Mouse (Mus musculus) limb, embryonic 15.5 days (tissue): ENCODE measurements around the gene Tle4. TPM values are rescaled to one million over a fixed set of nuclear protein-coding genes. Genes with fewer than 3 reads are reported as not detected.

Experiments
- ATAC-seq: fragments of 200-750 bp; cut with Nextera tagmentation; 2 replicates; pipeline ENCODE4 v1.8.0; 2017; ENCODE audit warnings: low read depth, moderate TSS enrichment; ENCODE audit not compliant: insufficient number of reproducible peaks, low FRiP score, low TSS enrichment
- H3K27ac ChIP-seq: fragments of 300-500 bp; sonication (generic); 2 replicates; pipeline ENCODE4 v1.5.1; 2015; ENCODE audit warnings: moderate library complexity, mild to moderate bottlenecking, inconsistent platforms
- H3K27me3 ChIP-seq: fragments of 300-500 bp; sonication (generic); 2 replicates; pipeline ENCODE4 v1.6.1; 2015; ENCODE audit warnings: inconsistent platforms
- H3K36me3 ChIP-seq: fragments of 300-500 bp; sonication (generic); 2 replicates; pipeline ENCODE4 v1.6.1; 2015; ENCODE audit warnings: inconsistent platforms
- H3K4me1 ChIP-seq: fragments of 300-500 bp; sonication (generic); 2 replicates; pipeline ENCODE4 v1.6.1; 2015; ENCODE audit warnings: inconsistent platforms
- H3K4me2 ChIP-seq: fragments of 300-500 bp; sonication (generic); 2 replicates; pipeline ENCODE4 v1.6.1; 2015; ENCODE audit warnings: mild to moderate bottlenecking, inconsistent platforms
- H3K4me3 ChIP-seq: fragments of 300-500 bp; sonication (generic); 2 replicates; pipeline ENCODE4 v1.5.1; 2015; ENCODE audit warnings: mild to moderate bottlenecking, inconsistent platforms
- H3K9ac ChIP-seq: fragments of 300-500 bp; sonication (generic); 2 replicates; pipeline ENCODE4 v1.6.1; 2015; ENCODE audit warnings: inconsistent platforms
- H3K9me3 ChIP-seq: fragments of 300-500 bp; sonication (generic); 2 replicates; pipeline ENCODE4 v1.6.1; 2016; ENCODE audit warnings: inconsistent platforms
- WGBS: fragments of 180-500 bp; shearing (Covaris S2); methylation state at CpG from one replicate; pipeline ENCODE4 v1.1.7; 2015; 5-methylcytosine and 5-hydroxymethylcytosine counted together
- polyA plus RNA-seq: library from polyadenylated mRNA; unstranded; fragments of >200 nt; fragmentation: Nextera tagmentation; extraction: Ambion mirVana; gene quantifications from 2 replicates; pipeline ENCODE4 v1.2.1, GENCODE M21; 2015

Tle4 gene
- polyA plus RNA-seq, 1 experiment from 2014 or later = 14.6 TPM

GRCm38 (mm10) chr19:14586171-14586570 lies 11.7 kb downstream of the Tle4 start:
- Histone ChIP-seq H3K9ac (no peak overlapping the region), H3K27me3 (no peaks in the 10 kb centered on the region), H3K9me3 (no peaks in the 10 kb centered on the region), H3K4me2 (no peak overlapping the region), H3K4me3 (no peak overlapping the region), H3K27ac (no peak overlapping the region), H3K4me1 (peaks cover 23% of the 10 kb centered on the region), H3K36me3 (peaks cover 8% of the 10 kb centered on the region; the same call in 1 of the 2 replicates)
- ATAC-seq = no peak
- 47% methylated on average over 3 of the region's 3 CpGs for WGBS

GRCm38 (mm10) chr19:14585731-14586130 lies 12.1 kb downstream of the Tle4 start:
- Histone ChIP-seq H3K27ac (no peak overlapping the region; the same call in 1 of the 2 replicates), H3K4me2 (no peak overlapping the region), H3K4me3 (no peak overlapping the region), H3K9me3 (no peaks in the 10 kb centered on the region), H3K27me3 (no peaks in the 10 kb centered on the region), H3K36me3 (peaks cover 11% of the 10 kb centered on the region; the same call in 1 of the 2 replicates), H3K9ac (no peak overlapping the region), H3K4me1 (peaks cover 23% of the 10 kb centered on the region)
- ATAC-seq = no peak
- 71% methylated on average over 4 of the region's 4 CpGs for WGBS

GRCm38 (mm10) chr19:14585235-14585634 lies 12.6 kb downstream of the Tle4 start:
- no peak for ATAC-seq
- 68% methylated on average over 3 of the region's 3 CpGs for WGBS

GRCm38 (mm10) chr19:14578698-14579097 lies 19.2 kb downstream of the Tle4 start:
- WGBS = 81% methylated on average over 5 of the region's 5 CpGs
- H3K27me3 ChIP-seq = no peaks in the 10 kb centered on the region
- H3K4me1 ChIP-seq = 0 out of 2 replicates have a peak, but pooled peaks cover 3% of the 10 kb centered on the region
- ATAC-seq = no peak
- H3K27ac ChIP-seq = no peak overlapping the region
- no peak overlapping the region for H3K4me3 ChIP-seq
- no peak overlapping the region for H3K4me2 ChIP-seq
- H3K36me3 ChIP-seq = peaks cover 7% of the 10 kb centered on the region; the same call in 1 of the 2 replicates
- no peaks in the 10 kb centered on the region for H3K9me3 ChIP-seq
- no peak overlapping the region for H3K9ac ChIP-seq

More at GRCm38 (mm10) chr19:14585235-14585634, 12.6 kb downstream of the Tle4 start:
- Histone ChIP-seq H3K9me3 (no peaks in the 10 kb centered on the region), H3K4me1 (peaks cover 23% of the 10 kb centered on the region), H3K9ac (no peak overlapping the region), H3K36me3 (peaks cover 10% of the 10 kb centered on the region; the same call in 1 of the 2 replicates), H3K27ac (no peak overlapping the region), H3K4me3 (no peak overlapping the region), H3K27me3 (no peaks in the 10 kb centered on the region), H3K4me2 (no peak overlapping the region)

GRCm38 (mm10) chr19:14578016-14578415 lies 19.8 kb downstream of the Tle4 start:
- no peak overlapping the region for H3K4me3 ChIP-seq
- no peak overlapping the region for H3K9ac ChIP-seq
- WGBS = 50% methylated on average over 4 of the region's 4 CpGs
- H3K27me3 ChIP-seq = no peaks in the 10 kb centered on the region
- no peak overlapping the region for H3K27ac ChIP-seq
- ATAC-seq = no peak
- no peak overlapping the region for H3K4me2 ChIP-seq
- H3K4me1 ChIP-seq = 0 out of 2 replicates have a peak, but pooled peaks cover 3% of the 10 kb centered on the region
- H3K36me3 ChIP-seq = peaks cover 7% of the 10 kb centered on the region; the same call in 1 of the 2 replicates
- H3K9me3 ChIP-seq = no peaks in the 10 kb centered on the region

GRCm38 (mm10) chr19:14576311-14576710 lies 21.5 kb downstream of the Tle4 start:
- H3K9me3 ChIP-seq = no peaks in the 10 kb centered on the region
- ATAC-seq = no peak
- peaks cover 6% of the 10 kb centered on the region; the same call in 1 of the 2 replicates for H3K36me3 ChIP-seq
- H3K4me3 ChIP-seq = no peak overlapping the region
- no peak overlapping the region for H3K4me2 ChIP-seq
- H3K9ac ChIP-seq = no peak overlapping the region
- 0 out of 2 replicates have a peak, but pooled peaks cover 3% of the 10 kb centered on the region for H3K4me1 ChIP-seq
- no peaks in the 10 kb centered on the region for H3K27me3 ChIP-seq
- H3K27ac ChIP-seq = no peak overlapping the region

GRCm38 (mm10) chr19:14568879-14569278 lies 29.0 kb downstream of the Tle4 start:
- H3K4me3 ChIP-seq = no peak overlapping the region
- no peak overlapping the region for H3K4me2 ChIP-seq
- H3K27me3 ChIP-seq = no peaks in the 10 kb centered on the region
- no peaks in the 10 kb centered on the region for H3K4me1 ChIP-seq
- no peak overlapping the region for H3K27ac ChIP-seq
- 0 out of 2 replicates have a peak, but pooled peaks cover 3% of the 10 kb centered on the region for H3K36me3 ChIP-seq
- no peak for ATAC-seq
- H3K9ac ChIP-seq = no peak overlapping the region
- no peaks in the 10 kb centered on the region for H3K9me3 ChIP-seq

GRCm38 (mm10) chr19:14567081-14567480 lies 30.8 kb downstream of the Tle4 start:
- no peaks in the 10 kb centered on the region for H3K4me1 ChIP-seq
- ATAC-seq = no peak

GRCm38 (mm10) chr19:14566564-14567021 lies 31.3 kb downstream of the Tle4 start:
- Histone ChIP-seq H3K36me3 (0 out of 2 replicates have a peak, but pooled peaks cover 3% of the 10 kb centered on the region), H3K4me3 (no peak overlapping the region), H3K9ac (no peak overlapping the region), H3K4me1 (no peaks in the 10 kb centered on the region), H3K9me3 (no peaks in the 10 kb centered on the region), H3K27ac (no peak overlapping the region), H3K4me2 (no peak overlapping the region), H3K27me3 (no peaks in the 10 kb centered on the region)
- ATAC-seq = no peak
- 40% methylated on average over 5 of the region's 5 CpGs for WGBS

More at GRCm38 (mm10) chr19:14567081-14567480, 30.8 kb downstream of the Tle4 start:
- no peaks in the 10 kb centered on the region for H3K9me3 ChIP-seq
- H3K27me3 ChIP-seq = no peaks in the 10 kb centered on the region
- no peak overlapping the region for H3K4me3 ChIP-seq
- 0 out of 2 replicates have a peak, but pooled peaks cover 3% of the 10 kb centered on the region for H3K36me3 ChIP-seq
- H3K4me2 ChIP-seq = no peak overlapping the region
- H3K9ac ChIP-seq = no peak overlapping the region
- WGBS = 46% methylated on average over 3 of the region's 3 CpGs
- H3K27ac ChIP-seq = no peak overlapping the region

GRCm38 (mm10) chr19:14565424-14566069 lies 32.3 kb downstream of the Tle4 start:
- Histone ChIP-seq H3K27me3 (no peaks in the 10 kb centered on the region), H3K4me1 (no peaks in the 10 kb centered on the region), H3K4me2 (no peak overlapping the region), H3K36me3 (0 out of 2 replicates have a peak, but pooled peaks cover 3% of the 10 kb centered on the region), H3K27ac (no peak overlapping the region), H3K9ac (no peak overlapping the region), H3K9me3 (no peaks in the 10 kb centered on the region), H3K4me3 (no peak overlapping the region)
- WGBS = 67% methylated on average over 4 of the region's 4 CpGs
- no peak for ATAC-seq

GRCm38 (mm10) chr19:14563273-14563959 lies 34.4 kb downstream of the Tle4 start:
- H3K9ac ChIP-seq = no peak overlapping the region
- no peak overlapping the region for H3K4me3 ChIP-seq
- H3K27me3 ChIP-seq = no peaks in the 10 kb centered on the region
- H3K27ac ChIP-seq = no peak overlapping the region
- ATAC-seq = no peak
- 82% methylated on average over 4 of the region's 4 CpGs for WGBS
- no peaks in the 10 kb centered on the region for H3K4me1 ChIP-seq
- no peak overlapping the region for H3K4me2 ChIP-seq
- no peaks in the 10 kb centered on the region for H3K36me3 ChIP-seq
- H3K9me3 ChIP-seq = no peaks in the 10 kb centered on the region

- ATAC-seq = no peak
- 80% methylated on average over 3 of the region's 3 CpGs for WGBS
- no peaks in the 10 kb centered on the region for H3K4me1 ChIP-seq
Measured at GRCm38 (mm10) chr19:14547871-14548270, 50.0 kb downstream of the Tle4 start.

More at GRCm38 (mm10) chr19:14547871-14548270, 50.0 kb downstream of the Tle4 start:
- Histone ChIP-seq H3K4me2 (no peak overlapping the region), H3K36me3 (no peaks in the 10 kb centered on the region), H3K4me3 (no peak overlapping the region), H3K9ac (no peak overlapping the region), H3K27ac (no peak overlapping the region), H3K9me3 (no peaks in the 10 kb centered on the region), H3K27me3 (no peaks in the 10 kb centered on the region)
